Mouse (Mus musculus) liver, embryonic 14.5 days (tissue): ENCODE data around the gene Mn1.

Experiments
- CTCF ChIP-seq: IDR thresholded peaks from 2 replicates; pipeline ENCODE4 v1.5.1; 2016; ENCODE audit warnings: antibody characterized with exemption, low read depth, control low read depth
- EP300 ChIP-seq: IDR thresholded peaks from 2 replicates; pipeline ENCODE4 v1.6.1; 2016; ENCODE audit warnings: antibody characterized with exemption, low read depth

DNA sequence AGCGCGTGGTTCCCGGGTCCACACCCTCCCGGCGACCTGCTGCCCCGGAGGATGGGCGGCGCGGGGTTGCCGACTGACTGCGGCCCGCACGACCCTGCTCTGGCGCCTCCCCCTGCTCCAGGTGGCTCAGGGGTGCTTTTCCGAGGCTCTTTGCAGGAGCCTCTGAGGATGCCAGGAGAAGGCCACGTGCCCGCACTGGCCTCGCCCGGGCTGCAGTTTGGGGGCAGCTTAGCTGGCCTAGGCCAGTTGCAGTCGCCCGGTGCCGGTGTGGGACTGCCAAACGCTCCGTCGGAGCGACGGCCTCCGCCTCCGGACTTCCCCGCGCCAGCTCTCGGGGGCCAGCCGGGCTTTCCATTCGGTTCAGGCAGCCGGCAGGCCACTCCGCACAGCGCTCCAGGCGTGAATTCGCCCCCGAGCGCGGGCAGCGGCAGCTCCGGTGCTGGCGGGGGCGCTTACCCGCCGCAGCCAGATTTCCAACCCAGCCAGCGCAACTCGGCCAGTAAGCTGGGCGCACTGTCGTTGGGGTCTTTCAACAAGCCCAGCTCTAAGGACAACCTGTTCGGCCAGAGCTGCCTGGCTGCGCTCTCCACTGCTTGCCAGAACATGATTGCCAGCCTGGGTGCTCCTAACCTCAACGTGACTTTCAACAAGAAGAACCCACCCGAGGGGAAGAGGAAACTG, 3.0 kb downstream of the Mn1 start:
- no peak for TF ChIP-seq CTCF
- no peak for TF ChIP-seq EP300
